Mouse (Mus musculus) limb, embryonic 13.5 days (tissue): ENCODE results near the gene Zfp39. TPM values are rescaled to one million over a fixed set of nuclear protein-coding genes. Genes with fewer than 3 reads are reported as not detected.

Experiments
- ATAC-seq: fragments of 200-750 bp; cut with Nextera tagmentation; 2 replicates; pipeline ENCODE4 v1.8.0; 2017; ENCODE audit warnings: low read depth, moderate number of reproducible peaks, moderate TSS enrichment; ENCODE audit not compliant: low FRiP score
- H3K27ac ChIP-seq: fragments of 300-500 bp; sonication (generic); 2 replicates; pipeline ENCODE4 v1.5.1; 2015; ENCODE audit warnings: inconsistent platforms, mild to moderate bottlenecking, moderate library complexity
- H3K27me3 ChIP-seq: fragments of 300-500 bp; sonication (generic); 2 replicates; pipeline ENCODE4 v1.6.1; 2015; ENCODE audit warnings: mild to moderate bottlenecking, inconsistent platforms
- H3K36me3 ChIP-seq: fragments of 300-500 bp; sonication (generic); 2 replicates; pipeline ENCODE4 v1.6.1; 2015; ENCODE audit warnings: inconsistent platforms, mild to moderate bottlenecking, moderate library complexity
- H3K4me1 ChIP-seq: fragments of 300-500 bp; sonication (generic); 2 replicates; pipeline ENCODE4 v1.6.1; 2015; ENCODE audit warnings: inconsistent platforms
- H3K4me2 ChIP-seq: fragments of 300-500 bp; sonication (generic); replicated peaks from 2 replicates; pipeline ENCODE4 v1.6.1; 2015; ENCODE audit warnings: inconsistent platforms, mild to moderate bottlenecking, moderate library complexity
- H3K4me3 ChIP-seq: fragments of 300-500 bp; sonication (generic); 2 replicates; pipeline ENCODE4 v1.5.1; 2015; ENCODE audit warnings: moderate library complexity, mild to moderate bottlenecking, inconsistent platforms
- H3K9ac ChIP-seq: fragments of 300-500 bp; sonication (generic); 2 replicates; pipeline ENCODE4 v1.6.1; 2015; ENCODE audit warnings: mild to moderate bottlenecking, inconsistent platforms
- H3K9me3 ChIP-seq: fragments of 300-500 bp; sonication (generic); 2 replicates; pipeline ENCODE4 v1.6.1; 2016; ENCODE audit warnings: inconsistent platforms
- WGBS: fragments of 180-500 bp; shearing (Covaris S2); methylation state at CpG from one replicate; pipeline ENCODE4 v1.1.7; 2015; 5-methylcytosine and 5-hydroxymethylcytosine counted together
- polyA plus RNA-seq: library from polyadenylated mRNA; unstranded; fragments of >200 nt; fragmentation: Nextera tagmentation; extraction: Ambion mirVana; gene quantifications from 2 replicates; pipeline ENCODE4 v1.2.1, GENCODE M21; 2015

Zfp39 gene
- polyA plus RNA-seq, 1 experiment from 2014 or later = 7.1 TPM

GRCm38 (mm10) chr11:58917745-58918366 is 13.8 kb upstream of the Zfp39 start, which contains the start of gene Btnl10:
Gene Btnl10, plus strand, starts transcription at chr11:58917908.
- no peaks in the 10 kb centered on the region for H3K36me3 ChIP-seq
- WGBS = 77% methylated on average over 12 of the region's 12 CpGs
- H3K4me3 ChIP-seq = no peak within 1 kb of the TSS
- H3K9ac ChIP-seq = no peak within 1 kb of the TSS
- H3K27me3 ChIP-seq = peaks cover 3% of the 10 kb centered on the region; the same call in 1 of the 2 replicates
- ATAC-seq = no peak
- H3K4me1 ChIP-seq = peaks cover 6% of the 10 kb centered on the region
- no peak within 1 kb of the TSS for H3K4me2 ChIP-seq
- H3K9me3 ChIP-seq = no peaks in the 10 kb centered on the region
- H3K27ac ChIP-seq = no peak within 1 kb of the TSS

GRCm38 (mm10) chr11:58916879-58917744 is 13.1 kb upstream of the Zfp39 start:
- 56% methylated on average over 14 of the region's 14 CpGs for WGBS
- Histone ChIP-seq H3K4me3 (no peak overlapping the region), H3K4me2 (no peak overlapping the region), H3K4me1 (peaks cover 6% of the 10 kb centered on the region), H3K9ac (no peak overlapping the region), H3K27me3 (peaks cover 3% of the 10 kb centered on the region; the same call in 1 of the 2 replicates), H3K36me3 (no peaks in the 10 kb centered on the region), H3K27ac (no peak overlapping the region), H3K9me3 (no peaks in the 10 kb centered on the region)
- no peak for ATAC-seq

DNA sequence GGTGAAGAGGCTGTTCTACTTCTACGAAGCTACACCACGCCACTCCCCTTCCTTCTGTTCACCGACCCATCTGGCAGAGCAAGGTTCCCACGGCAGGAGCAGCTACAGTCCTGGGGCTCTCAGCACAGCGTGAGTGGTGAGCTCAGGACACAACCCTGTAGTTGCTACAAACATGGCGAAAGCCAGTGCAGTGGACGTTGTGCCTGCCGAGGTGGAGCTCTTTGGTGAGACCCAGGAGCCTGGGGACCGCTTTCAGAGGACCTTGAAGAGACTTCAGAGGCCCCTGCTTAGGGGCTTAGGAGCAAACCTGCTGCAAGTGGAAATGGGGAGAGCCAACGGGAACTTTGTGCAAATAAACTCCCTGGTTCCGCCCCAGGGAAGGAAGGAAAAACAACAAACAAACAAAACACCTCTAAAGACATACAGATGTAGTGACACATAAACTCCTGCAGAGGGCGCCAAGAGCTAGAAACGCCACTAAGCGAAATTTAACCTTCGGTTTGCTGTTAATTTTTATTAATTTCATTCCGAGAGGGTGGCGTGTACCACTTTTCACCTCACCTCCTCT is 10.5 kb upstream of the Zfp39 start:
- H3K9me3 ChIP-seq = no peaks in the 10 kb centered on the region
- peak overlapping the region; percentile 37 for H3K4me3 ChIP-seq
- ATAC-seq = no peak
- whole genome bisulfite sequencing = 15% methylated on average over 17 of the region's 17 CpGs
- H3K9ac ChIP-seq = peak overlapping the region; percentile 53
- no peaks in the 10 kb centered on the region for H3K27me3 ChIP-seq
- no peak overlapping the region for H3K27ac ChIP-seq
- H3K4me2 ChIP-seq = peak overlapping the region; percentile 65
- H3K4me1 ChIP-seq = peaks cover 6% of the 10 kb centered on the region
- no peaks in the 10 kb centered on the region for H3K36me3 ChIP-seq

- Histone ChIP-seq H3K4me3 (no peak overlapping the region), H3K9ac (no peak overlapping the region), H3K4me1 (peaks cover 6% of the 10 kb centered on the region), H3K27ac (no peak overlapping the region), H3K4me2 (peak overlapping the region; percentile 65; the same call in 1 of the 2 replicates), H3K36me3 (no peaks in the 10 kb centered on the region), H3K27me3 (no peaks in the 10 kb centered on the region), H3K9me3 (no peaks in the 10 kb centered on the region)
- ATAC-seq = no peak
- 87% methylated on average over 1 of the region's 1 CpGs for WGBS
Measured at GRCm38 (mm10) chr11:58913776-58914175, 9.8 kb upstream of the Zfp39 start.

GRCm38 (mm10) chr11:58904838-58905237 is 813 bp upstream of the Zfp39 start:
- no peak overlapping the region for H3K27ac ChIP-seq
- 49% methylated on average over 6 of the region's 6 CpGs for WGBS
- H3K9ac ChIP-seq = no peak overlapping the region
- peak overlapping the region; percentile 84 for H3K4me2 ChIP-seq
- H3K9me3 ChIP-seq = no peaks in the 10 kb centered on the region
- no peak overlapping the region for H3K4me3 ChIP-seq
- peaks cover 18% of the 10 kb centered on the region for H3K36me3 ChIP-seq
- peaks cover 12% of the 10 kb centered on the region for H3K4me1 ChIP-seq
- H3K27me3 ChIP-seq = no peaks in the 10 kb centered on the region
- ATAC-seq = no peak

GRCm38 (mm10) chr11:58904410-58904718 is 339 bp upstream of the Zfp39 start:
- H3K4me3 ChIP-seq = peak overlapping the region; percentile 77
- 2% methylated on average over 8 of the region's 8 CpGs for WGBS
- peak; percentile 16; the same call in 1 of the 2 replicates for ATAC-seq
- peaks cover 12% of the 10 kb centered on the region for H3K4me1 ChIP-seq
- peak overlapping the region; percentile 58; the same call in 1 of the 2 replicates for H3K9ac ChIP-seq
- peaks cover 21% of the 10 kb centered on the region for H3K36me3 ChIP-seq
- H3K4me2 ChIP-seq = peak overlapping the region; percentile 84
- no peaks in the 10 kb centered on the region for H3K9me3 ChIP-seq
- H3K27me3 ChIP-seq = no peaks in the 10 kb centered on the region
- H3K27ac ChIP-seq = peak overlapping the region; percentile 80; the same call in 1 of the 2 replicates

GRCm38 (mm10) chr11:58901080-58901479 is 2.9 kb downstream of the Zfp39 start:
- Histone ChIP-seq H3K4me1 (peaks cover 12% of the 10 kb centered on the region), H3K9me3 (no peaks in the 10 kb centered on the region), H3K36me3 (peaks cover 48% of the 10 kb centered on the region), H3K27ac (no peak overlapping the region), H3K4me2 (no peak overlapping the region), H3K27me3 (no peaks in the 10 kb centered on the region), H3K4me3 (no peak overlapping the region), H3K9ac (no peak overlapping the region)
- no peak for ATAC-seq

DNA sequence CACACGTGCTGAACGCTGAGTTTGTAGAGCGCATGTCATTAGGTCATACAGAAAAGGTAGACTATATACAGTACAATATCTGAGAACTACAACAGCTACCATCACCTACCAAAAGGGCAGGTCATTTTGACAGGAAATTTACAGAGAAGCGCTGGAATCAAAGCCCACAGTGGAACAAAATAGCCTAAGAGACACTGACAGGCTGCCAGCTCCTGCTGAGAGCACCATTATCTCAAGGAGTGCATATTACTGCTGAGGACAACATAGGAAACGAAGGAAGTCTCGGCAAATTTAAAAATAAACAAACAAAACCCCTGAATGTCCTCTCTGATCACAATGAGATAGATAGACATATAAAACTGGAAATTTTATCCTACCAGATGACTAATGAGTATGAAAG is 6.5 kb downstream of the Zfp39 start:
- Histone ChIP-seq H3K27me3 (no peaks in the 10 kb centered on the region), H3K36me3 (peaks cover 77% of the 10 kb centered on the region), H3K4me1 (peaks cover under 1% of the 10 kb centered on the region; the same call in 1 of the 2 replicates), H3K9ac (no peak overlapping the region), H3K27ac (no peak overlapping the region), H3K4me3 (no peak overlapping the region), H3K4me2 (no peak overlapping the region), H3K9me3 (no peaks in the 10 kb centered on the region)
- no peak for ATAC-seq
- 90% methylated on average over 6 of the region's 6 CpGs for WGBS

DNA sequence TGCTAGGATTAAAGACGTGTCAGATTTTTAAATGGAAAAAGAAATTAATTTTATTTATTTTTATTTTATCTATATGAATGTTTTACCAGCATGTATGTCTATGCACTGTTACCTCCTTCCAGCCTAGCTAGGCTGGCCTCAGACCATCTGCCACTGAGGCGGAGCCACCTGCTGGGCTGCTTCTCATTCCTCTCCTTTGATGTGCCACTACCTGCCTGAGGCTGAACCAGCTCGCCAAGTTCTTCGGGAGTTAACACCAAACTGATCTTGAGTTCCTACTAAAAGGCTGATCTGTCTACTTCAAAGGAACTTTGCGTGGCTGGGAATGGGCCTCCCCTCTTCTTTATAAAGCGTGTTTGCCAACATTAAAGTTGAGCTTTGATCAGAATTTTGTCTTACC is 9.6 kb downstream of the Zfp39 start:
- Histone ChIP-seq H3K4me3 (no peak overlapping the region), H3K9me3 (no peaks in the 10 kb centered on the region), H3K4me2 (no peak overlapping the region), H3K9ac (no peak overlapping the region), H3K27me3 (no peaks in the 10 kb centered on the region), H3K27ac (no peak overlapping the region), H3K4me1 (no peaks in the 10 kb centered on the region), H3K36me3 (peaks cover 84% of the 10 kb centered on the region)
- ATAC-seq = no peak
- 45% methylated on average over 6 of the region's 6 CpGs for WGBS

DNA sequence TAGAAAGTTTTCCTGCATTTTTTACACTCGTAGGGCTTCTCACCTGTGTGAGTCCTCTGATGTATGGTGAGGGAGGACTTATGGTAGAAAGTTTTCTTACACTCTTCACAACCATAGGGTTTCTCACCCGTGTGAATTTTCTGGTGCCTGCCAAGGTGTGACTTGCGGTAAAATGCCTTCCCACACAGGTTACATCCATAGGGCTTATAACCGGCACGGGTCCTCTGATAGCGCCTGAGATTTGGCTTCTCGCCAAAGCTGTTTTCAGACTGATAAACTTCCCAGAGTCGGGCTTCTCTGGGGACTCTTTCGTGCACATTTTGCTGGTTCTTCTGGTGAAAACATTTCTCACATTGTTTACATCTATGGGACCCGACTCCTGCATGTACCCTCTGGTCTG is 13.5 kb downstream of the Zfp39 start:
- Histone ChIP-seq H3K9ac (no peak overlapping the region), H3K27ac (no peak overlapping the region), H3K4me1 (no peaks in the 10 kb centered on the region), H3K27me3 (no peaks in the 10 kb centered on the region), H3K36me3 (peaks cover 70% of the 10 kb centered on the region), H3K4me2 (no peak overlapping the region), H3K4me3 (no peak overlapping the region), H3K9me3 (no peaks in the 10 kb centered on the region)
- ATAC-seq = no peak
- 95% methylated on average over 10 of the region's 10 CpGs for WGBS

DNA sequence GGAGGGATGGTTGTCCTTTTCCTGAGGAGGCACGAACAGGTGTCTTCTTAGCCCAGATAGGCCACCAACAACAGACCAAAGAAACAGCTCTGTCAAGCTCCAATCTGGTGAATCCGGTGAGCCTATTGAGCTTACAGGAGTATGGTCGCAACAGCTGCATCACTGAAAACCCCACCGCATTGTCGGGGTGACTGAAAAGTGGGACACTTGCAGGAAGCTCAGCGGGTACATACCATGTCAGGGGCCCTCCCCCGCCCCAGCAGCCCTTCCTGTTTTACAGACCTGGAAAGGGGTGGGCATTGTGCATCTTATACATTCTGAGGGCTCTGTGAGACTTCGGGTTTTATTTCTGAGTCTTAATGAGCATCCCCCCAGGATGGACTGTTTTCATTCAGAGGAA is 20.3 kb downstream of the Zfp39 start:
- Histone ChIP-seq H3K9me3 (no peaks in the 10 kb centered on the region), H3K27ac (no peak overlapping the region), H3K36me3 (peaks cover 51% of the 10 kb centered on the region), H3K27me3 (no peaks in the 10 kb centered on the region), H3K4me3 (no peak overlapping the region), H3K4me2 (no peak overlapping the region), H3K9ac (no peak overlapping the region), H3K4me1 (0 out of 2 replicates have a peak, but pooled peaks cover 4% of the 10 kb centered on the region)
- 82% methylated on average over 8 of the region's 8 CpGs for WGBS
- ATAC-seq = no peak

- WGBS = 81% methylated on average over 4 of the region's 4 CpGs
- Histone ChIP-seq H3K9me3 (no peaks in the 10 kb centered on the region), H3K36me3 (peaks cover 26% of the 10 kb centered on the region), H3K27ac (no peak overlapping the region), H3K4me1 (peaks cover 14% of the 10 kb centered on the region), H3K4me2 (no peak overlapping the region), H3K4me3 (no peak overlapping the region), H3K9ac (no peak overlapping the region), H3K27me3 (no peaks in the 10 kb centered on the region)
- no peak for ATAC-seq
Measured at GRCm38 (mm10) chr11:58870961-58871360, 33.1 kb downstream of the Zfp39 start.
